Mouse (Mus musculus): ENCODE measurements around the gene Wfdc17. TPM values are rescaled to one million over a fixed set of nuclear protein-coding genes. Genes with fewer than 3 reads are reported as not detected.

The Wfdc17 gene
- polyA plus RNA-seq, 1 experiment, result not detected

GRCm38 (mm10) chr11:83741841-83742240 lies 38.0 kb downstream of the Wfdc17 start:
- H3K27me3 ChIP-seq (ENCODE audit: control insufficient read depth, insufficient read depth, insufficient read length), result peaks cover 36% of the 10 kb centered on the region
- no peaks in the 10 kb centered on the region for H3K79me3 ChIP-seq (ENCODE audit: low read depth)
- no peaks in the 10 kb centered on the region for H3K79me2 ChIP-seq (ENCODE audit: control insufficient read depth, insufficient read depth)
- no peak for TF ChIP-seq MYOD1 (IDR thresholded peaks at IDR 0.05; ENCODE audit: control insufficient read depth, insufficient read length, low read depth)
- TF ChIP-seq MYOG (IDR thresholded peaks at IDR 0.05; ENCODE audit: control insufficient read depth, extremely low read depth, insufficient read length), result no peak
- no peak for TF ChIP-seq USF1 (IDR thresholded peaks at IDR 0.05; ENCODE audit: low read depth)
- no peak for TF ChIP-seq CEBPB (IDR thresholded peaks at IDR 0.05; ENCODE audit: low read depth)
- no peak for TF ChIP-seq FOSL1 (IDR thresholded peaks at IDR 0.05; ENCODE audit: insufficient read depth, low read length, poor library complexity, severe bottlenecking)
- no peak for TF ChIP-seq MAX (IDR thresholded peaks at IDR 0.05)
- TF ChIP-seq CTCF (IDR thresholded peaks at IDR 0.05; ENCODE audit: control insufficient read depth, insufficient read depth, insufficient read length), result no peak
- H3ac ChIP-seq (ENCODE audit: control insufficient read depth, insufficient read length, low read depth), result no peak overlapping the region
- no peak overlapping the region for H3K4me3 ChIP-seq (ENCODE audit: insufficient read depth, poor library complexity, severe bottlenecking)
- H3K36me3 ChIP-seq (ENCODE audit: control insufficient read depth, insufficient read depth), result no peaks in the 10 kb centered on the region

- no peaks in the 10 kb centered on the region for H3K79me3 ChIP-seq (ENCODE audit: low read depth)
- TF ChIP-seq MAX (IDR thresholded peaks at IDR 0.05) (no peak), USF1 (IDR thresholded peaks at IDR 0.05; ENCODE audit: low read depth) (no peak), MYOG (IDR thresholded peaks at IDR 0.05; ENCODE audit: control insufficient read depth, extremely low read depth, insufficient read length) (no peak), CEBPB (IDR thresholded peaks at IDR 0.05; ENCODE audit: low read depth) (no peak), FOSL1 (IDR thresholded peaks at IDR 0.05; ENCODE audit: insufficient read depth, low read length, poor library complexity, severe bottlenecking) (no peak), CTCF (IDR thresholded peaks at IDR 0.05; ENCODE audit: control insufficient read depth, insufficient read depth, insufficient read length) (no peak), MYOD1 (IDR thresholded peaks at IDR 0.05; ENCODE audit: control insufficient read depth, insufficient read length, low read depth) (no peak)
- H3K4me3 ChIP-seq (ENCODE audit: insufficient read depth, poor library complexity, severe bottlenecking), result no peak overlapping the region
- H3K79me2 ChIP-seq (ENCODE audit: control insufficient read depth, insufficient read depth), result no peaks in the 10 kb centered on the region
- H3ac ChIP-seq (ENCODE audit: control insufficient read depth, insufficient read length, low read depth), result no peak overlapping the region
- no peaks in the 10 kb centered on the region for H3K36me3 ChIP-seq (ENCODE audit: control insufficient read depth, insufficient read depth)
- peaks cover 42% of the 10 kb centered on the region for H3K27me3 ChIP-seq (ENCODE audit: control insufficient read depth, insufficient read depth, insufficient read length)
These were observed 39.1 kb downstream of the Wfdc17 start for GRCm38 (mm10) chr11:83742731-83743355.

- H3K79me3 ChIP-seq (ENCODE audit: low read depth), result no peaks in the 10 kb centered on the region
- peaks cover 45% of the 10 kb centered on the region for H3K27me3 ChIP-seq (ENCODE audit: control insufficient read depth, insufficient read depth, insufficient read length)
- no peak overlapping the region for H3K4me3 ChIP-seq (ENCODE audit: insufficient read depth, poor library complexity, severe bottlenecking)
- TF ChIP-seq USF1 (IDR thresholded peaks at IDR 0.05; ENCODE audit: low read depth) (no peak), FOSL1 (IDR thresholded peaks at IDR 0.05; ENCODE audit: insufficient read depth, low read length, poor library complexity, severe bottlenecking) (no peak), MAX (IDR thresholded peaks at IDR 0.05) (no peak), MYOG (IDR thresholded peaks at IDR 0.05; ENCODE audit: control insufficient read depth, extremely low read depth, insufficient read length) (no peak), CEBPB (IDR thresholded peaks at IDR 0.05; ENCODE audit: low read depth) (no peak)
- H3ac ChIP-seq (ENCODE audit: control insufficient read depth, insufficient read length, low read depth), result no peak overlapping the region
- H3K36me3 ChIP-seq (ENCODE audit: control insufficient read depth, insufficient read depth), result no peaks in the 10 kb centered on the region
- H3K79me2 ChIP-seq (ENCODE audit: control insufficient read depth, insufficient read depth), result no peaks in the 10 kb centered on the region
These were observed 39.7 kb downstream of the Wfdc17 start for GRCm38 (mm10) chr11:83743525-83743924.

GRCm38 (mm10) chr11:83746152-83746551 lies 42.4 kb downstream of the Wfdc17 start:
- Histone ChIP-seq H3K79me2 (ENCODE audit: control insufficient read depth, insufficient read depth) (no peaks in the 10 kb centered on the region), H3K27me3 (ENCODE audit: control insufficient read depth, insufficient read depth, insufficient read length) (peaks cover 38% of the 10 kb centered on the region), H3K79me3 (ENCODE audit: low read depth) (no peaks in the 10 kb centered on the region), H3ac (ENCODE audit: control insufficient read depth, insufficient read length, low read depth) (no peak overlapping the region), H3K36me3 (ENCODE audit: control insufficient read depth, insufficient read depth) (no peaks in the 10 kb centered on the region), H3K4me3 (ENCODE audit: insufficient read depth, poor library complexity, severe bottlenecking) (no peak overlapping the region)
- TF ChIP-seq MYOD1 (IDR thresholded peaks at IDR 0.05; ENCODE audit: control insufficient read depth, insufficient read length, low read depth), result no peak

- Histone ChIP-seq H3K27me3 (ENCODE audit: control insufficient read depth, insufficient read depth, insufficient read length) (peaks cover 36% of the 10 kb centered on the region), H3K79me2 (ENCODE audit: control insufficient read depth, insufficient read depth) (no peaks in the 10 kb centered on the region), H3K4me3 (ENCODE audit: insufficient read depth, poor library complexity, severe bottlenecking) (no peak within 1 kb of the TSS), H3K36me3 (ENCODE audit: control insufficient read depth, insufficient read depth) (no peaks in the 10 kb centered on the region), H3ac (ENCODE audit: control insufficient read depth, insufficient read length, low read depth) (no peak within 1 kb of the TSS), H3K79me3 (ENCODE audit: low read depth) (no peaks in the 10 kb centered on the region)
- TF ChIP-seq CEBPB (IDR thresholded peaks at IDR 0.05; ENCODE audit: low read depth) (no peak), MAX (IDR thresholded peaks at IDR 0.05) (no peak), CTCF (IDR thresholded peaks at IDR 0.05; ENCODE audit: control insufficient read depth, insufficient read depth, insufficient read length) (no peak), MYOD1 (IDR thresholded peaks at IDR 0.05; ENCODE audit: control insufficient read depth, insufficient read length, low read depth) (no peak), MYOG (IDR thresholded peaks at IDR 0.05; ENCODE audit: control insufficient read depth, extremely low read depth, insufficient read length) (no peak), FOSL1 (IDR thresholded peaks at IDR 0.05; ENCODE audit: insufficient read depth, low read length, poor library complexity, severe bottlenecking) (no peak), USF1 (IDR thresholded peaks at IDR 0.05; ENCODE audit: low read depth) (no peak)
These were observed 42.9 kb downstream of the Wfdc17 start, which contains the start of gene Wfdc21 for GRCm38 (mm10) chr11:83746681-83747080. Gene Wfdc21 (plus strand): TSS chr11:83746940.
